Mouse (Mus musculus): ENCODE results near the gene Syngr1. TPM values are rescaled to one million over a fixed set of nuclear protein-coding genes. Genes with fewer than 3 reads are reported as not detected.

Syngr1 gene
- total and polyA plus RNA-seq, 3 experiments: 9.7 to 14.8 (median 11.3) TPM

DNA sequence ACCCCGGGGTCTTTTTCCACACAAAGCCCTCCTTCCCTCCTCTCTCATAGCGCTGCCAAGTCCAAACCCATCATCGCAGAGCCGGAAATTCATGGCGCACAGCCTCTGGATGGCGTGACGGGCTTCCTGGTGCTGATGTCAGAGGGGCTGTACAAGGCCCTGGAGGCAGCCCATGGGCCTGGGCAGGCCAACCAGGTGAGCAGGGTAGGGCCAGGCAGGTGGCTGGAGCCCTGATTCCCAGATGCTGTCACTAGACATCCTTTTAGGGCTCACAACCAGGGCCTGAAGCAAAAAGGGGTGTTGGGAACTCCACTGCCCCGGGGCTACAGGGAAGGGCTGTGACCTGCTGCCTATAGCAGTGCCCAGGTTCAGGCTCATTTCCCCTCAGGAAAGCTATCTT, 64.6 kb downstream of the Syngr1 start:
- H3K9ac ChIP-seq (ENCODE audit: insufficient read depth, low read depth): no peak overlapping the region
- dilution Hi-C loops (cut with MboI; ENCODE audit: extremely low pct_ligation_motif_present, extremely low pct_unique_long_range_greater_than_20kb, low sequenced_read_pairs): no loop called here
- H3K4me2 ChIP-seq (ENCODE audit: insufficient read depth, low read depth, poor library complexity, severe bottlenecking): no peak overlapping the region
- H3K4me1 ChIP-seq (ENCODE audit: control insufficient read depth in 1 of 2, insufficient read depth in 2 of 2): no peaks in the 10 kb centered on the region
- peaks cover 78 to 97% of the 10 kb centered on the region in 2 experiments for H3K36me3 ChIP-seq (replicated peaks in 1 of 2; ENCODE audit: control insufficient read depth in 1 of 2, insufficient read depth in 1 of 2, low read length in 1 of 2)
- no peak for DNase-seq (ENCODE audit: extremely low read depth)
- no peak overlapping the region for H3K4me3 ChIP-seq (replicated peaks in 1 of 3; ENCODE audit: low read depth in 2 of 3, low read length in 2 of 3, poor library complexity in 1 of 3)
- no peak for TF ChIP-seq MXI1 (IDR thresholded peaks at IDR 0.05; ENCODE audit: low read depth, low read length)
- no peak for TF ChIP-seq ZNF384 (IDR thresholded peaks at IDR 0.05; ENCODE audit: low read depth, low read length)
- TF ChIP-seq MYC (IDR thresholded peaks at IDR 0.05; ENCODE audit: low read depth, low read length): no peak
- TF ChIP-seq RAD21 (IDR thresholded peaks at IDR 0.05; ENCODE audit: low read depth, low read length): no peak
- no peak for TF ChIP-seq JUN (IDR thresholded peaks at IDR 0.05; ENCODE audit: insufficient read depth, low read depth, low read length)
- TF ChIP-seq UBTF (IDR thresholded peaks at IDR 0.05; ENCODE audit: low read depth, low read length): no peak
- TF ChIP-seq IRF4 (IDR thresholded peaks at IDR 0.05; ENCODE audit: low read depth, low read length): no peak
- no peak for TF ChIP-seq RCOR1 (conservative IDR thresholded peaks at IDR 0.05; ENCODE audit: low read depth, low read length)
- no peak for TF ChIP-seq CHD2 (IDR thresholded peaks at IDR 0.05; ENCODE audit: low read length)
- TF ChIP-seq MEF2A (IDR thresholded peaks at IDR 0.05; ENCODE audit: borderline replicate concordance, low read depth, low read length): no peak
- TF ChIP-seq E2F4 (IDR thresholded peaks at IDR 0.05; ENCODE audit: insufficient replicate concordance, low read depth, low read length): no peak
- no peak for TF ChIP-seq SMC3 (IDR thresholded peaks at IDR 0.05; ENCODE audit: low read depth, low read length)
- TF ChIP-seq KAT2A (IDR thresholded peaks at IDR 0.05; ENCODE audit: insufficient replicate concordance, low read length): no peak
- TF ChIP-seq CTCF (conservative IDR thresholded peaks at IDR 0.05 in 1 of 2, IDR thresholded peaks at IDR 0.05 in 1 of 2; ENCODE audit: low read depth in 2 of 2, low read length in 2 of 2): no peak
- no peak for TF ChIP-seq MAZ (IDR thresholded peaks at IDR 0.05; ENCODE audit: low read depth, low read length)
- no peak for TF ChIP-seq USF1 (IDR thresholded peaks at IDR 0.05; ENCODE audit: low read depth, low read length)
- no peak for TF ChIP-seq PAX5 (IDR thresholded peaks at IDR 0.05; ENCODE audit: low read length)
- no peak for TF ChIP-seq POLR2AphosphoS2 (IDR thresholded peaks at IDR 0.05; ENCODE audit: low read depth, low read length)
- TF ChIP-seq GABPA (IDR thresholded peaks at IDR 0.05; ENCODE audit: insufficient replicate concordance, low read depth, low read length): no peak
- no peaks in the 10 kb centered on the region for H3K79me2 ChIP-seq (replicated peaks; ENCODE audit: control insufficient read depth, extremely low read depth, insufficient read depth, poor library complexity, severe bottlenecking)
- no peaks in the 10 kb centered on the region for H3K27me3 ChIP-seq (replicated peaks)
- no peak overlapping the region for H3K27ac ChIP-seq (ENCODE audit: insufficient read depth, low read depth)
- H3K9me3 ChIP-seq (replicated peaks; ENCODE audit: low read length): no peaks in the 10 kb centered on the region
- in situ Hi-C loops (cut with MboI; ENCODE audit: low pct_ligation_motif_present, low pct_unique_long_range_greater_than_20kb, low sequenced_read_pairs): no loop called here

DNA sequence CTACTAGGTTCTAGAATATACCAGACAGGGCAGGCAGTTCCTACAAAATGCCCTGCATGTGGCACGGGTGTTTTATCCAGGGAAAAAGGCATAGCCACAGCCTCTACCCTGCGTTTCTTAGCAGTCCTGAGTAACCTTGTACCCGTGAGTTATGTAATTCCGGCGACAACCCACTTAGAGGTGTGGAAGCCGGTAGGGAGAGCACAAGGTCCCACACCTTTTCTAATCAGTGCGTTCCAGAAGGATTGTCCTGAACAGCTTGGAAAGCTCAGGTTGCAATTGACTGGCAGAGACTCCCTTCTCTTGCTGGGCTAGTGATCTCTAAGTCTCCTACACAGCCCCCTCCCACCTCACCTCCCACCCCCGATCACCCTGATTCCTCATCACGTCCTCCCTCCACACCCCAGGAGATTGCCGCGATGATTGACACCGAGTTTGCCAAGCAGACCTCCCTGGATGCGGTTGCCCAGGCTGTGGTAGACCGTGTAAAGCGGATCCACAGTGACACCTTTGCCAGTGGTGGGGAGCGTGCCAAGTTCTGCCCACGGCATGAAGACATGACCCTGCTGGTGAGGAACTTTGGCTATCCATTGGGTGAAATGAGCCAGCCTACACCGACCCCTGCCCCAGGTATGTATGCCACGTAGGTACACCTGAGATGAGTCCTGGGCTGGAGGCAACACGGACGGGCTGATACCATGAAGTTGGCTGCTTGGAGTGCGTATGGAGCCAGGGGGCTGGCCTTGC, 66.2 kb downstream of the Syngr1 start:
- no peak overlapping the region for H3K9ac ChIP-seq (ENCODE audit: insufficient read depth, low read depth)
- no peak for DNase-seq (ENCODE audit: extremely low read depth)
- H3K4me1 ChIP-seq (ENCODE audit: control insufficient read depth in 1 of 2, insufficient read depth in 2 of 2): no peaks in the 10 kb centered on the region
- H3K27ac ChIP-seq (ENCODE audit: insufficient read depth, low read depth): no peak overlapping the region
- no peaks in the 10 kb centered on the region for H3K9me3 ChIP-seq (replicated peaks; ENCODE audit: low read length)
- H3K36me3 ChIP-seq (replicated peaks in 1 of 2; ENCODE audit: control insufficient read depth in 1 of 2, insufficient read depth in 1 of 2, low read length in 1 of 2): peaks cover 83 to 98% of the 10 kb centered on the region in 2 experiments
- no peaks in the 10 kb centered on the region for H3K27me3 ChIP-seq (replicated peaks)
- in situ Hi-C loops (cut with MboI; ENCODE audit: low pct_ligation_motif_present, low pct_unique_long_range_greater_than_20kb, low sequenced_read_pairs) (no loop called here), dilution Hi-C loops (cut with MboI; ENCODE audit: extremely low pct_ligation_motif_present, extremely low pct_unique_long_range_greater_than_20kb, low sequenced_read_pairs) (no loop called here)
- TF ChIP-seq RCOR1 (conservative IDR thresholded peaks at IDR 0.05; ENCODE audit: low read depth, low read length) (no peak), KAT2A (IDR thresholded peaks at IDR 0.05; ENCODE audit: insufficient replicate concordance, low read length) (no peak), GABPA (IDR thresholded peaks at IDR 0.05; ENCODE audit: insufficient replicate concordance, low read depth, low read length) (no peak), IRF4 (IDR thresholded peaks at IDR 0.05; ENCODE audit: low read depth, low read length) (no peak), ETS1 (conservative IDR thresholded peaks at IDR 0.05; ENCODE audit: low read depth, low read length) (no peak), MAX (IDR thresholded peaks at IDR 0.05; ENCODE audit: low read length) (no peak), ZMIZ1 (IDR thresholded peaks at IDR 0.05; ENCODE audit: low read depth, low read length) (no peak), MAZ (IDR thresholded peaks at IDR 0.05; ENCODE audit: low read depth, low read length) (no peak), MAFK (IDR thresholded peaks at IDR 0.05; ENCODE audit: insufficient replicate concordance, low read length) (no peak)
- H3K4me2 ChIP-seq (ENCODE audit: insufficient read depth, low read depth, poor library complexity, severe bottlenecking): no peak overlapping the region
- no peaks in the 10 kb centered on the region for H3K79me2 ChIP-seq (replicated peaks; ENCODE audit: control insufficient read depth, extremely low read depth, insufficient read depth, poor library complexity, severe bottlenecking)
- H3K4me3 ChIP-seq (replicated peaks in 1 of 3; ENCODE audit: low read depth in 2 of 3, low read length in 2 of 3, poor library complexity in 1 of 3): no peak overlapping the region
